Mouse (Mus musculus): Measurements from ENCODE around the gene Hoxa4. TPM values are rescaled to one million over a fixed set of nuclear protein-coding genes. Genes with fewer than 3 reads are reported as not detected.

Gene Hoxa4
- polyA plus RNA-seq, 1 experiment from 2014 or later = not detected

- Histone ChIP-seq H3K27ac (ENCODE audit: low read length) (no peak overlapping the region), H3K36me3 (ENCODE audit: control insufficient read depth, insufficient read depth, low read length) (no peaks in the 10 kb centered on the region), H3K4me3 (ENCODE audit: low read depth, low read length) (no peak overlapping the region), H3K27me3 (ENCODE audit: control insufficient read depth, insufficient read depth, low read depth, low read length) (peaks cover 82% of the 10 kb centered on the region), H3K9me3 (replicated peaks; ENCODE audit: control insufficient read depth, low read length, poor library complexity, severe bottlenecking) (no peaks in the 10 kb centered on the region), H3K9ac (ENCODE audit: low read depth, low read length) (no peak overlapping the region), H3K4me1 (ENCODE audit: control insufficient read depth, insufficient read depth, low read length) (no peaks in the 10 kb centered on the region), H3K4me2 (ENCODE audit: low read length) (no peak overlapping the region)
- no peak for ATAC-seq
- 29% methylated on average over 6 of the region's 6 CpGs for WGBS
Measured at GRCm38 (mm10) chr6:52235866-52236265, 44.3 kb upstream of the Hoxa4 start.

GRCm38 (mm10) chr6:52235267-52235666, 43.7 kb upstream of the Hoxa4 start:
- no peak for ATAC-seq
- Histone ChIP-seq H3K4me3 (ENCODE audit: low read depth, low read length) (no peak overlapping the region), H3K4me1 (ENCODE audit: control insufficient read depth, insufficient read depth, low read length) (no peaks in the 10 kb centered on the region), H3K27ac (ENCODE audit: low read length) (no peak overlapping the region), H3K36me3 (ENCODE audit: control insufficient read depth, insufficient read depth, low read length) (no peaks in the 10 kb centered on the region), H3K4me2 (ENCODE audit: low read length) (no peak overlapping the region), H3K9me3 (replicated peaks; ENCODE audit: control insufficient read depth, low read length, poor library complexity, severe bottlenecking) (no peaks in the 10 kb centered on the region), H3K9ac (ENCODE audit: low read depth, low read length) (no peak overlapping the region), H3K27me3 (ENCODE audit: control insufficient read depth, insufficient read depth, low read depth, low read length) (peaks cover 81% of the 10 kb centered on the region)
- WGBS = 30% methylated on average over 9 of the region's 9 CpGs

- no peaks in the 10 kb centered on the region for H3K36me3 ChIP-seq (ENCODE audit: control insufficient read depth, insufficient read depth, low read length)
- ATAC-seq = no peak
- no peaks in the 10 kb centered on the region for H3K9me3 ChIP-seq (replicated peaks; ENCODE audit: control insufficient read depth, low read length, poor library complexity, severe bottlenecking)
- no peaks in the 10 kb centered on the region for H3K4me1 ChIP-seq (ENCODE audit: control insufficient read depth, insufficient read depth, low read length)
- no peak overlapping the region for H3K4me3 ChIP-seq (ENCODE audit: low read depth, low read length)
- no peak overlapping the region for H3K9ac ChIP-seq (ENCODE audit: low read depth, low read length)
- WGBS = under 1% methylated on average over 56 of the region's 68 CpGs
- no peak overlapping the region for H3K4me2 ChIP-seq (ENCODE audit: low read length)
- H3K27me3 ChIP-seq (ENCODE audit: control insufficient read depth, insufficient read depth, low read depth, low read length) = peaks cover 76% of the 10 kb centered on the region
- no peak overlapping the region for H3K27ac ChIP-seq (ENCODE audit: low read length)
Measured at GRCm38 (mm10) chr6:52234428-52235140, 43.0 kb upstream of the Hoxa4 start.

GRCm38 (mm10) chr6:52233546-52234427, 42.2 kb upstream of the Hoxa4 start:
- ATAC-seq = no peak
- 2% methylated on average over 64 of the region's 70 CpGs for WGBS
- Histone ChIP-seq H3K4me2 (ENCODE audit: low read length) (no peak overlapping the region), H3K36me3 (ENCODE audit: control insufficient read depth, insufficient read depth, low read length) (no peaks in the 10 kb centered on the region), H3K4me1 (ENCODE audit: control insufficient read depth, insufficient read depth, low read length) (no peaks in the 10 kb centered on the region), H3K9ac (ENCODE audit: low read depth, low read length) (no peak overlapping the region), H3K27ac (ENCODE audit: low read length) (no peak overlapping the region), H3K4me3 (ENCODE audit: low read depth, low read length) (no peak overlapping the region), H3K27me3 (ENCODE audit: control insufficient read depth, insufficient read depth, low read depth, low read length) (peaks cover 80% of the 10 kb centered on the region), H3K9me3 (replicated peaks; ENCODE audit: control insufficient read depth, low read length, poor library complexity, severe bottlenecking) (no peaks in the 10 kb centered on the region)

GRCm38 (mm10) chr6:52232984-52233545, 41.5 kb upstream of the Hoxa4 start:
- Histone ChIP-seq H3K36me3 (ENCODE audit: control insufficient read depth, insufficient read depth, low read length) (no peaks in the 10 kb centered on the region), H3K4me3 (ENCODE audit: low read depth, low read length) (no peak overlapping the region), H3K9ac (ENCODE audit: low read depth, low read length) (no peak overlapping the region), H3K9me3 (replicated peaks; ENCODE audit: control insufficient read depth, low read length, poor library complexity, severe bottlenecking) (no peaks in the 10 kb centered on the region), H3K4me2 (ENCODE audit: low read length) (no peak overlapping the region), H3K27me3 (ENCODE audit: control insufficient read depth, insufficient read depth, low read depth, low read length) (peaks cover 83% of the 10 kb centered on the region), H3K4me1 (ENCODE audit: control insufficient read depth, insufficient read depth, low read length) (no peaks in the 10 kb centered on the region), H3K27ac (ENCODE audit: low read length) (no peak overlapping the region)
- no peak for ATAC-seq
- WGBS = 3% methylated on average over 23 of the region's 23 CpGs

- Histone ChIP-seq H3K4me1 (ENCODE audit: control insufficient read depth, insufficient read depth, low read length) (no peaks in the 10 kb centered on the region), H3K27me3 (ENCODE audit: control insufficient read depth, insufficient read depth, low read depth, low read length) (peaks cover 82% of the 10 kb centered on the region), H3K36me3 (ENCODE audit: control insufficient read depth, insufficient read depth, low read length) (no peaks in the 10 kb centered on the region), H3K4me2 (ENCODE audit: low read length) (no peak overlapping the region), H3K9ac (ENCODE audit: low read depth, low read length) (no peak overlapping the region), H3K27ac (ENCODE audit: low read length) (no peak overlapping the region), H3K4me3 (ENCODE audit: low read depth, low read length) (no peak overlapping the region), H3K9me3 (replicated peaks; ENCODE audit: control insufficient read depth, low read length, poor library complexity, severe bottlenecking) (no peaks in the 10 kb centered on the region)
- no peak for ATAC-seq
- WGBS = under 1% methylated on average over 18 of the region's 18 CpGs
Measured at GRCm38 (mm10) chr6:52232568-52232965, 41.0 kb upstream of the Hoxa4 start.

GRCm38 (mm10) chr6:52231885-52232567, 40.5 kb upstream of the Hoxa4 start:
- Histone ChIP-seq H3K4me3 (ENCODE audit: low read depth, low read length) (no peak overlapping the region), H3K4me2 (ENCODE audit: low read length) (no peak overlapping the region), H3K27me3 (ENCODE audit: control insufficient read depth, insufficient read depth, low read depth, low read length) (peaks cover 82% of the 10 kb centered on the region), H3K4me1 (ENCODE audit: control insufficient read depth, insufficient read depth, low read length) (no peaks in the 10 kb centered on the region), H3K36me3 (ENCODE audit: control insufficient read depth, insufficient read depth, low read length) (no peaks in the 10 kb centered on the region), H3K9me3 (replicated peaks; ENCODE audit: control insufficient read depth, low read length, poor library complexity, severe bottlenecking) (no peaks in the 10 kb centered on the region), H3K27ac (ENCODE audit: low read length) (no peak overlapping the region), H3K9ac (ENCODE audit: low read depth, low read length) (no peak overlapping the region)
- no peak for ATAC-seq
- WGBS = 2% methylated on average over 18 of the region's 18 CpGs

- ATAC-seq = no peak
- 3% methylated on average over 19 of the region's 36 CpGs for WGBS
Measured at GRCm38 (mm10) chr6:52230516-52231165, 39.1 kb upstream of the Hoxa4 start, which contains the start of gene Hoxa9. Hoxa9 (minus strand) TSS chr6:52231089.

More at GRCm38 (mm10) chr6:52230516-52231165, 39.1 kb upstream of the Hoxa4 start, which contains the start of gene Hoxa9:
- Histone ChIP-seq H3K4me1 (ENCODE audit: control insufficient read depth, insufficient read depth, low read length) (no peaks in the 10 kb centered on the region), H3K36me3 (ENCODE audit: control insufficient read depth, insufficient read depth, low read length) (no peaks in the 10 kb centered on the region), H3K4me2 (ENCODE audit: low read length) (no peak within 1 kb of the TSS), H3K27ac (ENCODE audit: low read length) (no peak within 1 kb of the TSS), H3K4me3 (ENCODE audit: low read depth, low read length) (no peak within 1 kb of the TSS), H3K27me3 (ENCODE audit: control insufficient read depth, insufficient read depth, low read depth, low read length) (peaks cover 80% of the 10 kb centered on the region), H3K9me3 (replicated peaks; ENCODE audit: control insufficient read depth, low read length, poor library complexity, severe bottlenecking) (no peaks in the 10 kb centered on the region), H3K9ac (ENCODE audit: low read depth, low read length) (no peak within 1 kb of the TSS)

Measured in midbrain, embryonic 16.5 days (tissue).